Mouse (Mus musculus) liver, embryonic 12.5 days (tissue): ENCODE measurements around the gene Ak5. TPM values are rescaled to one million over a fixed set of nuclear protein-coding genes. Genes with fewer than 3 reads are reported as not detected.

ENCODE experiments used
- ATAC-seq: fragments of 200-750 bp; cut with Nextera tagmentation; 2 replicates; pipeline ENCODE4 v1.8.0; 2017; ENCODE audit warnings: moderate number of reproducible peaks, mild to moderate bottlenecking, moderate library complexity
- H3K27ac ChIP-seq: fragments of 300-500 bp; sonication (generic); 2 replicates; pipeline ENCODE4 v1.5.1; 2016; ENCODE audit warnings: mild to moderate bottlenecking
- H3K27me3 ChIP-seq: fragments of 300-500 bp; sonication (generic); replicated peaks from 2 replicates; pipeline ENCODE4 v1.6.1; 2016; ENCODE audit warnings: mild to moderate bottlenecking, moderate library complexity
- H3K36me3 ChIP-seq: fragments of 300-500 bp; sonication (generic); 2 replicates; pipeline ENCODE4 v1.6.1; 2016; ENCODE audit warnings: mild to moderate bottlenecking, moderate library complexity
- H3K4me1 ChIP-seq: fragments of 300-500 bp; sonication (generic); 2 replicates; pipeline ENCODE4 v1.6.1; 2016
- H3K4me2 ChIP-seq: fragments of 300-500 bp; sonication (generic); 2 replicates; pipeline ENCODE4 v1.6.1; 2016; ENCODE audit warnings: mild to moderate bottlenecking, moderate library complexity
- H3K4me3 ChIP-seq: fragments of 300-500 bp; sonication (generic); 2 replicates; pipeline ENCODE4 v1.5.1; 2016; ENCODE audit warnings: mild to moderate bottlenecking, moderate library complexity
- H3K9ac ChIP-seq: fragments of 300-500 bp; sonication (generic); 2 replicates; pipeline ENCODE4 v1.6.1; 2016; ENCODE audit warnings: mild to moderate bottlenecking, moderate library complexity
- H3K9me3 ChIP-seq: fragments of 300-500 bp; sonication (generic); replicated peaks from 2 replicates; pipeline ENCODE4 v1.6.1; 2016; ENCODE audit warnings: mild to moderate bottlenecking, moderate library complexity
- WGBS: fragments of 180-500 bp; shearing (Covaris S2); methylation state at CpG from one replicate; pipeline ENCODE4 v1.1.7; 2016; ENCODE audit not compliant: insufficient replicate concordance; 5-methylcytosine and 5-hydroxymethylcytosine counted together
- polyA plus RNA-seq: library from polyadenylated mRNA; unstranded; fragments of >200 nt; fragmentation: Nextera tagmentation; extraction: Ambion mirVana; gene quantifications from 2 replicates; pipeline ENCODE4 v1.2.1, GENCODE M21; 2016

The Ak5 gene
- polyA plus RNA-seq, 1 experiment from 2014 or later = 1.1 TPM

DNA sequence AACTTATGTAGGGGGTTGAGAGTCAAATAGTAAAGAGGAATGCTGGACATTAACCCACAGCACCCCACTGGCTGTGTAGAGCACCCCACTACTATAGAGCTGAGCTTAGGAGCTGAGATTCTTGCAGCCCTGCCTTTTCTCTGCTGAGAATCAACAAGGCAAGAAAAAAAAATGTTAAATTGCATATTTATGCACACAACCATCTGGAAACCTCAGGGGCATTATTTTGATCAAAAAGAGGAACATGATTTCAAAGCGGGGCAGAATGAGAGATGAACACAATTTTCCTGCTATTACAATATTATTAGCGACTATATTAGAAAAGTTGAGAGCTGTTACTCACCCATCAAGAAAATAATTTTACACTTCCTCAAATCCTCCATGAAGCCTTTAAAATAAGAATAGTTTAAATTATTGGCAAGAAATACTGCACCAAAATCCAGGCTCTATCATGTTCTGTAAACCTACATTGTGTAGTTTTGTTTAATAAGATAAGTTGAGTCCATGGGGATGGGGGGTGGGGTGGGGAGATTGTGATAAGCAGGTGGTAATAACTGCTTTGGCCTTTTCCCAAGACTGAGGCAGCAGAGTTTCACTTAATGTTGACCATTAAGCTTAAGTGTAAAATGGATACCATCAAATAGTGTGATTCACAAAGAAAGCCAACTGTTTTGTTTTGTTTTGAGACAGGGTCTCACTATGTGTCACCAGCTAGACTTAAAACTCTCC lies 169.0 kb downstream of the Ak5 start:
- ATAC-seq = no peak
- Histone ChIP-seq H3K9ac (no peak overlapping the region), H3K36me3 (no peaks in the 10 kb centered on the region), H3K27ac (no peak overlapping the region), H3K9me3 (no peaks in the 10 kb centered on the region), H3K4me2 (no peak overlapping the region), H3K4me3 (no peak overlapping the region), H3K4me1 (no peaks in the 10 kb centered on the region), H3K27me3 (no peaks in the 10 kb centered on the region; the same call in 1 of the 2 replicates)
- 56% methylated on average over 2 of the region's 2 CpGs for WGBS

DNA sequence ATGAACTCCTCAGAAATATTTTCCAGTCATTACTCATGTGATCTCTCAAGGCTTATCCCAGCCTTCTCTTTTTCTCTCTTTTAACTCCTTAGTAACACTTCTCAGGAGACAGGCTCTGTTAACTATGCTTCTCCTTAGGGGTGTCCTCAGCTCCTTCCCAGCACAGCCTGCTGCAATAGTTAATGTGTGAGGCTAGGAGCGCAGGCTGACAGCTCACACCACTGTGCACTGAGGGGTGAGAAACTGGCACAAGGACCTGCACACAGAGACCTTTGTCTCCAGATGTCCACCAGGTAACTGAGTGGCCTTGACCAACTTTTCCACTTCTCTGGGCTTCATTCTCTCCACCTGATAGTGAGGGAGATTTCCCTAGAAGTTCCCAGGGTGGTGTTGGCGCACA lies 170.3 kb downstream of the Ak5 start:
- H3K4me3 ChIP-seq = no peak overlapping the region
- ATAC-seq = no peak
- 65% methylated on average over 2 of the region's 2 CpGs for WGBS
- no peak overlapping the region for H3K27ac ChIP-seq
- no peak overlapping the region for H3K4me2 ChIP-seq
- no peaks in the 10 kb centered on the region; the same call in 1 of the 2 replicates for H3K27me3 ChIP-seq
- H3K9ac ChIP-seq = no peak overlapping the region
- no peaks in the 10 kb centered on the region for H3K9me3 ChIP-seq
- no peaks in the 10 kb centered on the region for H3K4me1 ChIP-seq
- H3K36me3 ChIP-seq = no peaks in the 10 kb centered on the region

DNA sequence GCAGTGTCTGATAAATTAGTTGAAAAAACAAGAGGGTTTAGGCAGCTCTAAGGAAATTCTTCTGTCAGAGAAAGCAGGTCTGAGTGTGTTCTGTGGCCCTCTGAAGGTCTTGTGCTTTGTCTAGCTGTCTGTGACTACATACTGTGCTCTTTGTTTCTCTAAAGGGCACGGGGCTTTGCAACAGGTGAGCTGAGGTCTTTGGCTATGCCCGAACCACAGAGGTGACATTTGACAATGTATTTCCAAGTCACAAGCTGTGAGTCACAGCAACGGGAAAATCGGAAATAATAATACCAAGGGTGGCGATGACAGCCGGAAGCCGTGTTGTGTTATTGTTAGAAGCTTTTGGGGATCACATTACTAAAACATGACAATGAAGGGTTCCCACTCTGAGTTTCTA lies 171.1 kb downstream of the Ak5 start:
- H3K36me3 ChIP-seq = no peaks in the 10 kb centered on the region

DNA sequence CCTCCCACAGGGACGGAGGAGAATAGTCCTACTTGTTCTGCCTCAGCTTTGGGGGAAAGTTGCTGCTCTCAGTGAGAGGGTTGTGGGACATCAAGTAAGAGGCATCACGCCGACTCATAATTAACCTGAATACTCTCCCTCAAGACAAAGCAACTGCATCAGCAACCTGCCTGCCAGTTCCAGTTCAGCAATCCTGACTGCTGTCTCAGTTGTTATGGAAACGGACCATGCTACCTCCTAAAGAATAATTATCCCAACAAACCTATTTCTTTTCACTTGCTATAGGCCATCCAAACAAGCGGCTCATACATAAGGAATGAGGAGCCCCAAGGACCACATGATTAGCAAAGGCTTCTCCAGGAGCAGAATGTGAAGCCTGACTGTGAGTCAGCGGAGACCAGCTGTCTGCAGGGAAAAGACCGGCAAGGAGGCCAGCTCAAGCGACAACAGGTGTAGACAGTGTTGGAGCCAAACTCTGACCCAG lies 172.7 kb downstream of the Ak5 start:
- WGBS = 75% methylated on average over 8 of the region's 8 CpGs
- no peak for ATAC-seq

More for the DNA sequence above, 171.1 kb downstream of the Ak5 start:
- Histone ChIP-seq H3K9ac (no peak overlapping the region), H3K27me3 (no peaks in the 10 kb centered on the region; the same call in 1 of the 2 replicates), H3K27ac (no peak overlapping the region), H3K4me1 (no peaks in the 10 kb centered on the region), H3K4me3 (no peak overlapping the region), H3K4me2 (no peak overlapping the region), H3K9me3 (no peaks in the 10 kb centered on the region)
- no peak for ATAC-seq
- WGBS = 66% methylated on average over 7 of the region's 7 CpGs

DNA sequence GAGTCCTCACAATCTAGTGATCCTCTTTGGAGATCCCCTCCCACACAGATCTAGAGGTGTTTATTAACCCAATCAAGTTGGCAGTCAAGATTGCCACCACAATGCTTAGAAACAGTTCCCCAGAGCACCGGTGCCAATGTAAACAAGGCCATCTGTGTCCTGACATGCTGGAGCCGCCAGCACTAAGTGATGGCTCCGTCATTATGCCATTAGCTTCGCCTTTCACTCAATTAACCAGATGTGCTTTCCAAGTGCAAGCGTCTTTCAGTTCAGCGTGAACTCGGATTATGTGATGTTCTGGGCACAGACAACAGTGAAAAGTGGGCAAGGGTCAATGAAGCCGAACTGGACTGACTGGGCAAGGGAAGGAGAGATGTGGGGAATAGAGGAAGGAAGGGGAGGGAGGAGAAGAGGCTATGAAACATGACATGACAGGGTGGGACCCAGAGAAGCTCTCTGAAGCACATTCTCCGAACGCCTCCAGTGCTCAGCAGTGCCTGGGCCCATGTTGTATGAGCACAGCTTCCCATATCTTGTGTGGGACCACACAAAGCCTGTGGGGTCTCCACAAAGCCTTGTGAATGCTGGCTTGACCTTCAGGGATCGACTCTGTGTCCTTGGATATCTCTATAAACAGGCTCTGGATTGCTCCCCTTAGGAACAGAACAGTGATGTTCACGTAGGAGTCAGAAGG lies 173.3 kb downstream of the Ak5 start:
- Histone ChIP-seq H3K4me1 (no peaks in the 10 kb centered on the region), H3K36me3 (no peaks in the 10 kb centered on the region), H3K4me2 (no peak overlapping the region), H3K9ac (no peak overlapping the region), H3K4me3 (no peak overlapping the region), H3K27me3 (no peaks in the 10 kb centered on the region; the same call in 1 of the 2 replicates), H3K27ac (no peak overlapping the region), H3K9me3 (no peaks in the 10 kb centered on the region)
- 65% methylated on average over 12 of the region's 12 CpGs for WGBS
- no peak for ATAC-seq

More for the DNA sequence above, 172.7 kb downstream of the Ak5 start:
- Histone ChIP-seq H3K27me3 (no peaks in the 10 kb centered on the region; the same call in 1 of the 2 replicates), H3K4me1 (no peaks in the 10 kb centered on the region), H3K9ac (no peak overlapping the region), H3K4me3 (no peak overlapping the region), H3K9me3 (no peaks in the 10 kb centered on the region), H3K27ac (no peak overlapping the region), H3K4me2 (no peak overlapping the region), H3K36me3 (no peaks in the 10 kb centered on the region)

DNA sequence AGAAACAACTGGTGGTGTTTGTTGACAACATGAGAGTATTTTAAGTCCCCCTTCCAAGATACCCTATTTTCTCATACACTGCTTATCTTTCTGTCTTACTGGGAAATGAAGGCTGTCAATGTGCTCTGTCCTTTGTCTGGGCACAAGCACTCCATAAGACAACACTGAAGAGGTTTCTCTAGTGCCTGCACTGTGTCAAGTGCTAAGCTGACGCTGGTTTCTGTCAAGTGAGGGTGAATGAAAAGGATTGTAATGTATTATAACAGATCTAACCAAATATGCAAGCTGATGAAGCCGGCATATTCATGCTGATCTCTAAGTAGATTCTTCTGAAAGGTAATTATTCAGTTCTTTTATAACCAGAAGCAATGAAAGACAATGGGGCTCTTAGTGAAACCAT lies 174.3 kb downstream of the Ak5 start:
- no peaks in the 10 kb centered on the region for H3K36me3 ChIP-seq
- H3K27me3 ChIP-seq = no peaks in the 10 kb centered on the region; the same call in 1 of the 2 replicates
- H3K4me1 ChIP-seq = no peaks in the 10 kb centered on the region
- no peak overlapping the region for H3K27ac ChIP-seq
- H3K9me3 ChIP-seq = no peaks in the 10 kb centered on the region
- no peak overlapping the region for H3K4me2 ChIP-seq
- no peak overlapping the region for H3K4me3 ChIP-seq
- no peak for ATAC-seq
- H3K9ac ChIP-seq = no peak overlapping the region
- 58% methylated on average over 2 of the region's 2 CpGs for WGBS

DNA sequence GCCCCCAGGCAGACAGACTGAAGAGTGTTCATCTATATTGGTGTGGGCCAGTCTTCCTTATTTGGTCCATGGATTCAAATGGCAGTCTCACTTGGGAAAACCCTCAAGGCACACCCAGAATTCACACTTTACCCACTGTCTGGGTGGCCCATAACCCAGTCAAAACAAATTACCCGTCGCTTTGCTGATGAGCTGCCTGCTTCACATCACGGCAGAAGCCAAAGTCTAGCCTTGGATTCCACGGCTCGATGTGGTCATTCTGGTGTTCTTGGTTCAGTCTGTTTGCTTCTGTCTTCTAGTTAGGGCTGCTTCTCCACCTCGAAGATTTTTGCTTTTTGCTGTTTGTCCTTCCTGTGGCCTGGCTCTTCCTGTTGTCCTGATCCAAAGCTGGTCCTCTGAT lies 175.9 kb downstream of the Ak5 start:
- WGBS = 68% methylated on average over 6 of the region's 6 CpGs
- Histone ChIP-seq H3K9ac (no peak overlapping the region), H3K27ac (no peak overlapping the region), H3K9me3 (no peaks in the 10 kb centered on the region), H3K4me3 (no peak overlapping the region), H3K4me1 (no peaks in the 10 kb centered on the region), H3K36me3 (no peaks in the 10 kb centered on the region), H3K27me3 (no peaks in the 10 kb centered on the region; the same call in 1 of the 2 replicates), H3K4me2 (no peak overlapping the region)
- ATAC-seq = no peak

DNA sequence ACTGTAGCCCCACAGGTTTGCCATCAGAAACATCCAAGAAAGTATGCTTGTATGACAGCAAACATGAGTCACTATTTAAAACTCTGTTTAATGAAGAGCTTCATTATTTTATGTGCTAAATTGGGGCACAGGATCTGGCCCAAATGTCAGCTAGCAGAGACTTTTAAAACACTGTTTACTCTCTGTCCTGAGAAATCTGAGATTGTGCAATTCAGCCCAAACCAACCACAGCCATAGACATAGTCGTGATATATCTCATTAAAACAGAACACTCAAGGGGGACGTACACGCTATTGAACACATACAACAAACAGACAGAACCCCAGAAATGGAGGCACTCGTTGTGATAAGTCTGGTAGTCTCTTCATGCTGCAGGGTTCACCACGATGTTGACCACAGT lies 177.7 kb downstream of the Ak5 start:
- no peaks in the 10 kb centered on the region for H3K4me1 ChIP-seq
- peaks cover 10% of the 10 kb centered on the region for H3K9me3 ChIP-seq
- no peak overlapping the region for H3K4me2 ChIP-seq
- H3K4me3 ChIP-seq = no peak overlapping the region
- no peak overlapping the region for H3K27ac ChIP-seq
- WGBS = 67% methylated on average over 5 of the region's 5 CpGs
- H3K27me3 ChIP-seq = no peaks in the 10 kb centered on the region; the same call in 1 of the 2 replicates
- H3K36me3 ChIP-seq = no peaks in the 10 kb centered on the region
- no peak overlapping the region for H3K9ac ChIP-seq
- no peak for ATAC-seq

DNA sequence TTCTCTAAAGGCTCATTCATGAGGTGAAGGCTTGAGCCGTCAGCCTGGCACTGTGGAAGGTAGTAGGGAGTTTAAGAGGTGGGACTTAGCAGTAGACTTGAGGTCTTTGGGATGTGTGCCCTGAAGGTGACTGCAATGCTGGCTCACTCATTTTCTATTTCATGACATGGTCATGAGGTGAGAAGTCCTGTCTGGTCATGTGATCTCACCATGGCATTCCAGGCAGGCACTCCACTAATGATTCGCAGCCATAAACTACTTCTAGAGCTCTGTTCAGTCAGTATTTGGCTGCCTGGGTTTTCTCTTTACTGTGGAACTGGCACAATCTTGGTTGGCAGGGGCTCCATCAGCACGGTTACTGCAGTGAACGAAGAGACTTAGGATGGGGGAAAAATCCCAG lies 179.2 kb downstream of the Ak5 start:
- WGBS = 74% methylated on average over 4 of the region's 4 CpGs
- no peaks in the 10 kb centered on the region for H3K27me3 ChIP-seq
- no peaks in the 10 kb centered on the region for H3K4me1 ChIP-seq
- H3K4me3 ChIP-seq = no peak overlapping the region
- H3K4me2 ChIP-seq = no peak overlapping the region
- no peak overlapping the region for H3K27ac ChIP-seq
- H3K9me3 ChIP-seq = peaks cover 10% of the 10 kb centered on the region
- H3K36me3 ChIP-seq = no peaks in the 10 kb centered on the region
- no peak overlapping the region for H3K9ac ChIP-seq
- no peak for ATAC-seq

DNA sequence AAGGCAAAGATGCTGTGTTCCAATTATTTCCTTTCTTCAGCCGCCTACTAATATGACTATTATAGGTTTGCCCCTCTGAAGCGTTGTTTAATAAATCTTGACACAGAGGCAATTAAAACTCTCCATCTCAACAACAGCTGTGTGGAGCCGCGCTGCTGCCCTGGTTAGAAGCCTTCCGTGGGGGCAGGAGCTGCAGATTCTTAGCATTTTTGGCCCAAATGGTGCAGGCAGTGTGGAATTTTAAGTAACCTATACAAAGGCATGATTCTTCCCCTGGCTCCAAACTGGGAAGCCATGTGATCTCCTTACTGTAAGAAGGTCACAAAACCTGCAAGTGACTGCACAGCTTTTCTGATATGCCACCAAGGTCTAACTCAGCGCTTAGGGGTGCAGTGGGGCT lies 184.0 kb downstream of the Ak5 start:
- Histone ChIP-seq H3K36me3 (no peaks in the 10 kb centered on the region), H3K4me2 (no peak overlapping the region), H3K27ac (no peak overlapping the region), H3K9me3 (peaks cover 10% of the 10 kb centered on the region), H3K4me1 (peaks cover 2% of the 10 kb centered on the region), H3K4me3 (no peak overlapping the region), H3K27me3 (no peaks in the 10 kb centered on the region; the same call in 1 of the 2 replicates), H3K9ac (no peak overlapping the region)
- 76% methylated on average over 6 of the region's 6 CpGs for WGBS
- no peak for ATAC-seq

DNA sequence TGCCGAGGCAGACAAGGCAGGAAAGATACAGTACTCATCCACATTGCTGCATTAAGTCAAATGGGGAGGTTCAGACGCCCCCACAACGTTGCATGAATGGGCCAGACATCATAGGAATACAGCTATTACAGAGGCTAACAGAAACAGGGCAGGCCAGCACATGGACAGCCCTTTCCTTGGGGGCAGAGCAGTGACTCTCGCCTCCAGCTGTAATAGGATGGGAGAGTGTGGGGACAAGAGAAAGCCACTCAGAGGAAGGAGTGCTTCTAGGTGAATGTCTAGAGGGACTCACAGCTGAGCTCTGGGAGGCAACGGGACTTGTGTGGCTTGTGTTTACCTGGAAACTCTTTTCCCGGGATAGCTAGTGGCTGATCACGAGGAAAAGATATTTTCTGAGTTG lies 184.4 kb downstream of the Ak5 start:
- H3K4me3 ChIP-seq = no peak overlapping the region
- no peak overlapping the region for H3K4me2 ChIP-seq
- no peak overlapping the region for H3K9ac ChIP-seq
- ATAC-seq = no peak
- H3K27me3 ChIP-seq = no peaks in the 10 kb centered on the region; the same call in 1 of the 2 replicates
- H3K27ac ChIP-seq = no peak overlapping the region
- 50% methylated on average over 7 of the region's 7 CpGs for WGBS
- peaks cover 10% of the 10 kb centered on the region for H3K9me3 ChIP-seq
- H3K36me3 ChIP-seq = no peaks in the 10 kb centered on the region
- peaks cover 5% of the 10 kb centered on the region for H3K4me1 ChIP-seq

DNA sequence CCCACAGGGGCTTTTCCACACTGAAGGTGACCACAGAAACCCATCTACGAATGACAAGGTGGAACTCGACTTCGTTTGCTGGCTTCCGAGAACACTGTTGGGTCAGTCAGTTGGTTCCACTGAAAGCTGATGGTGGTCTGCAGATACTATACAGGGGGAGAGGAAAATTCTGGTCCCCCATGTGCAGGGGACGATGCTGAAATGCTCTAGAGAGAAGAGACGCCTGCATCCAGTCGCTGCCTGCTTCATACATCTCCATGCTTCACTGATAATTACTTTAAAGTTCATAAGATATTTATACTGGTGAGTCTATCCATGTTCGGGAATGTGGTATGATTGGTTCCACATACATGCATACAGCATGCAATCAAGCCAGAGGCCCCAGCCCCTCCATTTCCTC lies 186.0 kb downstream of the Ak5 start:
- no peak for ATAC-seq
- H3K4me1 ChIP-seq = peaks cover 21% of the 10 kb centered on the region
- H3K9me3 ChIP-seq = peaks cover 10% of the 10 kb centered on the region
- 68% methylated on average over 8 of the region's 8 CpGs for WGBS
- no peaks in the 10 kb centered on the region for H3K36me3 ChIP-seq
- no peak overlapping the region for H3K9ac ChIP-seq
- no peak overlapping the region for H3K4me2 ChIP-seq
- H3K27me3 ChIP-seq = no peaks in the 10 kb centered on the region; the same call in 1 of the 2 replicates
- H3K27ac ChIP-seq = no peak overlapping the region
- no peak overlapping the region for H3K4me3 ChIP-seq
